Mouse (Mus musculus): ENCODE results near the gene Alpk3.

Gene Alpk3

DNA sequence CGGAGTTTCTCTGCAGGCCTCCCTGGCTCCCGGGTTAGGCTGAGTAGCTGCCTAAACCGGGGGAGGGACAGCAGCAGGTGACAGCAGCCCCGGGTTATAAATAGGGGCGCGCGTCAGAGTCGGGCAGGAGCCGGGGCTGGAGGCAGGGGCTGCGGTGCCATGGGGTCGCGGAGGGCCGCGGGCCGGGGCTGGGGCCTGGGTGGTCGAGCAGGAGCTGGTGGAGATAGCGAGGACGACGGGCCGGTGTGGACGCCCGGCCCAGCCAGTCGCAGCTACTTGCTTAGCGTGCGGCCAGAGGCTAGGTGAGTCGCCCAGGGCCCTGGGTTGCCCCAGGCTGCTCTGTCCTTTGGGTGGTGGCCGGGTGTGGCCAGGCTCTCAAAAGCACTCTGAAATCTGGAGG is at the start of gene Alpk3:
Alpk3 (plus strand) TSS at position 130 of the 400 bp plus-strand sequence.
- no peak for DNase-seq (ENCODE audit: low spot score)

DNA sequence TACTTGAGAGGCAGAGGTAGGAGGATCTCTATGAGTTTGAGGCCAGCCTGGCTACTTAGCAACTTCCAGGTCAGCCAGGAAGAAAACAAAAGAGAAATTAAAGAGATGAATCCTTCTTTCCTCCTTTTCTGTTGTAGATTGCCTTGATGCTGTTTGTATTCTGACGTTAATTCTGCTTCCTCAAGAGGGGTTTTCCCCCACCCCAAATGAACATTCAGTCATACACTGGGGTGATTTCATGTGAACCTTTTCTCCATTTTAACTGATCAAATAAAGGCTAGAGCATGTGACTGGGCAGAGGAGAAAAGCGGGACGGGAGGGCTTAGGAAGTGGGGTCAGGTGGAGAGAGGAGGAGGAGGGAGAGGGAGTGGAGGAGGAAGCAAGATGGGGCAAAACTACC is 49.1 kb upstream of the Alpk3 start:
- no peak for DNase-seq (ENCODE audit: low spot score)

DNA sequence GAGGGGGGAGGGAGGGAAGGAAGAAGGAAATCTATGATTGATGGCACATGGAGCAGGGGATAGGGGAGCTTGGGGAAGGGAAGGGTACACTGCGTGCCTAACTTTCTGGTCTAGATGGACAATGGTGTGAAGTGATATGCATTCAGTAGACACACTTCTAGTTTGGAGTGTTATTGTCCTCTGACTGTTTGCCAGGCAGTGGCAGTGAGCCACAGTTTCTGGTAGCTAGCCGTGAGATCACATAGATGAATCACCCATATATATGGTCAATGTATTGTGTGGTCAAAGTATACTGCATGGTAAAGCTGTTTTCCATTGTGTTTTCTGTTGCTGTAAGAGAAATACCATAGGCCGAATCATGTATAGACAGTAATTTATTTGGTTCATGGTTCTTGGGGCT is 45.8 kb upstream of the Alpk3 start:
- DNase-seq (ENCODE audit: low spot score): no peak

DNA sequence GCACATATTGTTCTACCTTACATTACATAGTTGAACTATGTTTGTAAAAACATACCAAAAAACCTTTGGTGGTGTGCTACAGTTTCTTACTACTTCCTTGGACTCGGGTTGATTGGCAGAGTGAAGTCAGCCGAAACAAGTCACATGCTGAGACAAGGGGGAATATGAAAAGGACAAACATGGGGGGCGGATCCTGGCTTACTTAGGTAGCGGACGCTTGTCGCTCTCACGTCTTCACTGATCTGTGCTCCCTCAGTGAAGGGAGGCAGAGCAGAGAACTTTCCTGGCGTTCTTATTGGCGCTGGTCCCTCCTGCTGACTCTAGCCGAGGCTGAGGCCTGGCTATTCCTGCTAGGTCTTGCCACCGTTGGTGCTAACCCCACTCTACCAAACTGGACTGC is 37.1 kb upstream of the Alpk3 start:
- DNase-seq (ENCODE audit: low spot score): no peak

DNA sequence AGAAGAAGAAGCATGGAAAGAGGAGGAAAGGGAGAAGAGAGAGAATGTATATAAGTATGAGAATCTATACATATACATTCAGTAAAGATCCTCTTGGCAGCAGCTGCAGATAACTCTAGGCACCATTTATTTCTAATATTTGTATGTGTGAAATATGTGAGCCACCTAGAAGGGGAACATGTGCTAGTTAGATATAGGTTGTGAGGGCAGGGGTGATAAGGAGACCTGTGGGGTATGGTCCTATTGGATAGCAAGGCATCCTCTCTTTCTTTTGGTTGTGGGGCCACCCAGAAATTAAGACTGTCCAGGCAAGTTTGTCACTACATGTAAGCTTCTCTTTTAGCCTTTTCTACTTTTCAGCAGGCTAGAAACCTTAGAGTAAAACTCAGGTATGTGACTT is 34.7 kb upstream of the Alpk3 start:
- DNase-seq (ENCODE audit: low spot score): no peak

DNA sequence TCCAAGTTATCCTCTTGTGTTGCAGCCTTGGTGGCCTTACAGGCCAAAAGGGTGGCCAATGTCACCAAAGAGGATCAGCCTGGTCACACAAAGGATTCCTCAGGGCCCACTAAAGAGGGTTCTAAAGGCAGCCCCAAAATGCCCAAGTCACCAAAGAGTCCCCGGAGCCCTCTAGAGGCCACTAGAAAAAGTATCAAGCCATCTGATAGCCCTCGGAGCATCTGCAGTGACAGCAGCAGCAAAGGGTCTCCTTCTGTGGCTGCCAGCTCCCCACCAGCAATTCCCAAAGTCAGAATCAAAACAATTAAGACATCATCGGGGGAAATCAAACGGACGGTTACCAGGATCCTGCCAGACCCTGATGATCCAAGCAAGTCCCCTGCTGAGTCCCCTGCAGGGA is 33.3 kb upstream of the Alpk3 start:
- no peak for DNase-seq (ENCODE audit: low spot score)

DNA sequence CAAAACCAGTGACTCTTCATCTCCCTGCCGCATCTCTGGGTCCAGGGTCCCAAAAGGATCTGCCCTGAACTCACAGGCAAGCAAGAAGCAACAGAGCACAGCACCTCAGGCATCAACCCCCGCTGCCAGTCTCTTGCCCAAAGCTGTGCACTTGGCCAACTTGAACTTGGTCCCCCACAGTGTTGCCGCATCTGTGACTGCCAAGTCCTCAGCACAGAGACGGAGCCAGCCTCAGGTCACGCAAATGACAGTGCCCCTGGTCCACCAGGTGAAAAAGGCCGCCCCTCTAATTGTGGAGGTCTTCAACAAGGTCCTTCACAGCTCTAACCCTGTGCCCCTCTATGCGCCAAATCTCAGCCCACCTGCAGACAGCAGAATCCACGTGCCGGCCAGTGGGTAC is 32.7 kb upstream of the Alpk3 start:
- DNase-seq (ENCODE audit: low spot score): no peak

DNA sequence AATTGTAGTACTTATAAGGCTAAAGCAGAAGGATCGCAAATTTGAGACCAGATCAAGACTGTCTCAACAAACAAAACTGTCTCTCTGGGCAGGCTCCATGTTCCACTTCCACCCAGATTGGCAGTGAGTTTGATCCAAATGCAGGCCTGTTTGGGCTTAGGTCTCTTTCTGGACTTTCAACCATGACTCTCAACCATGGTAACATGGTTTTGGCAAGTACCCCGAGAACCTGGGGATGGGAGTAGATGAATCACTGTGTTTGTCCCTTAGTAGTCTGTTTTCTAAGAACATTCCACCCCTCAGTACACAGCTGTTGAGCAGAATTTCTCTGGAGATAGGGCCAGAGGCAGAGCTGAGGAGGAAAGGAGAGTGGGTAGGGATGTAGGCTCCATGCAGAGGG is 31.6 kb upstream of the Alpk3 start:
- no peak for DNase-seq (ENCODE audit: low spot score)

DNA sequence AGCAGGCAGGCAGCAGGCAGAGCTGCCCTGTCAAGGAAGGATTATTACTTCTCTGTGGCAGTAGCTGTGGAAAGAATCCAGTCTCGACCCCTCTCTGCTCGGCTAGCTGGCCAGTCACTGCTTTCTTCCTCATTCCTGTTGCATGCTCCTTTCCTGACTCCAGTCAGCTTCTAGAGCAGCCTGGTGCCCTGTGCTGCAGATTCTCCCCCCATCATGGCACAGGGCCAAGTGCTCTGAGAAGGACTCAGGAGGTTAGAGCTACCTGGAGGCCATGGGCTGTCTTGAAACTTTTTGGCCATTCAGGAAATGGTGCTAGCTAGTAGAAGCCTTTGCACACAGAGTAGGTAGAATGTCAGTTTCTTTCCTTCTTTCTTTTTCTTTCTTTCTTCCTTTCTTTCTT is 17.7 kb upstream of the Alpk3 start:
- DNase-seq (ENCODE audit: low spot score): no peak

DNA sequence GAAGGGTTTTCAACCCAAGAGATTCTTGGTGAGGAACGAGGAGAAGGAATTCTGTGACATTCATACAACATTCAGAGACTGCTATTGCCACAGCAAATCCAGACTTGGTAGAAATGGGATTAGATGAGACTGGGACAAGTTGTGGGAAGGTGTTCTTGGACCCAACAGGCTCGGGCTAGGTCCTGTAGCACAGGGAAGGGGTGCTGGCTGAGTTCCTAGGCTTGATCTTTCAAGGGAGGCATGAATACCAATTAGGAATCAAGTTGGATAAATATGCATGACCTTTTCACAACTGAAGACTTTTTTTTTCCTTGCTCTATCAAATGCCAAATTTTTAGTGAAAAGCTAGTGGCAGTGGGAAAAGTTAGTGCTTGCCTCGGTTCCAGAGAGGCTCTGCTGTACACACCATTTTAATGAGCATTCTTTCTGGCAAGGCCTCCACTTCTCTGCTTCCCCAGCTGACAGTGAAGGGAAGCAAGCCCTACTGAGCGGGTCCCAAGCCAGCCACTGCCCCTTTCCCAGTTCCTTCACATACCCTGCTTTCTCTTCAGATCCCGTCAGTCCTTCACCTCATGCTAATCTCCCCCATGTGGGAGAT is 14.3 kb upstream of the Alpk3 start:
- DNase-seq (ENCODE audit: low spot score): no peak

DNA sequence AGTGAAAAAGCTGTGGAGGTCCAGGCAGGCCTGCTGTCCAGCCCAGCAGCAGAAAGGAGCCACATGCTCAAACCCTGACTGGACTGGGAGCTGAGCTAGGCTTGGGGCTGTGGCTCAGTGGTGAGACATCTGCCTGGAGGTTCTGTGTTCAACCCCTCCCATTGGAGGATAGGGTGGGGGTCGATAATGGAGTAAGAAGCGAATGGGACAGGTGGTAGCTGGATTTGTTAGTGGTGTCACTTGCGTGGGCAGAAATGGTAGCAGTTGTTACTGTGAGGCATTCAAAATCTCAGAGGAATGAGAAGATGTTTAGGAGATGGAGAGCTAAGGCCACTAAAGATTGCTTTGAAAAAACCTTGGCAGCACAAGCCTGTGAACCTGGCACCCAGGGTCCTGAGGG is 9.6 kb upstream of the Alpk3 start:
- DNase-seq (ENCODE audit: low spot score): no peak

DNA sequence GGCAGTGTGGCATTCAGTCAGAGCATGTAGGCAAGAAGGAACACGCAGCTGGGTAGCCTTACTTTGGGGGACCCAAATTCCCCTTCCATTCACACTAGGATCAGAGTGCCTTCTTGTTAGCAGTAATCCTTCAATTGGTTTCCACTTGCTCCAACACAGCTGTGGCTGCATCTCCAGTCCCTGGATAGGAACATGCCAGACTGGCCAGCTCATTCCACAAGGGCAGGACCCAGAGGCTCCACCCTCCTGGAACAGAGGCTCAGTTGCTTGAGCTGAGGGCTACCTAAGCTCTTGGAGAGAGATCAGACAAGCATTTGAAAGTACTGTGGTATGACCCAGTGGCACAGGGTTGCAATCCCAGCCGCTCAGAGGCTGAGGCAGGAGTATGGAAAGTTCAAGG is 8.9 kb upstream of the Alpk3 start:
- DNase-seq (ENCODE audit: low spot score): no peak

DNA sequence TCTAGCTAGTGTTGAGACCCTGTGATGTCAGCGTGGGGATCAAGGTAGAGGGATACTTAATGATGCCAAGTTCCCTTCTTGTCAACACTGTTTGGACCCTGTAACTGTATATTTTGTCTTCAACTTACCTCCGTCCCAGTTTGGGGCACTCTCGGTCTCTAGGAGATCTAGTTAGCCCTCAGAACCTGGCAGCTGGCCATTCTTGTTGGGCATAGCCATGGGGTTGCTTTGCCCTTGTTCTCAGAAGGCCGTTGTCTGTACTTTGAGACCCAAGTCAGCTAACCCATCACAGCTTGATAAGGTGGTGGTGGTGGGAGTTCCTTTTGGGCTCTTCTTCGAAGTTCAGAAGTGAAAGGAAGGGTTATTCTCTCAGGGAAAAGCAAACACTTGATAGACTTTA is 7.4 kb upstream of the Alpk3 start:
- no peak for DNase-seq (ENCODE audit: low spot score)

DNA sequence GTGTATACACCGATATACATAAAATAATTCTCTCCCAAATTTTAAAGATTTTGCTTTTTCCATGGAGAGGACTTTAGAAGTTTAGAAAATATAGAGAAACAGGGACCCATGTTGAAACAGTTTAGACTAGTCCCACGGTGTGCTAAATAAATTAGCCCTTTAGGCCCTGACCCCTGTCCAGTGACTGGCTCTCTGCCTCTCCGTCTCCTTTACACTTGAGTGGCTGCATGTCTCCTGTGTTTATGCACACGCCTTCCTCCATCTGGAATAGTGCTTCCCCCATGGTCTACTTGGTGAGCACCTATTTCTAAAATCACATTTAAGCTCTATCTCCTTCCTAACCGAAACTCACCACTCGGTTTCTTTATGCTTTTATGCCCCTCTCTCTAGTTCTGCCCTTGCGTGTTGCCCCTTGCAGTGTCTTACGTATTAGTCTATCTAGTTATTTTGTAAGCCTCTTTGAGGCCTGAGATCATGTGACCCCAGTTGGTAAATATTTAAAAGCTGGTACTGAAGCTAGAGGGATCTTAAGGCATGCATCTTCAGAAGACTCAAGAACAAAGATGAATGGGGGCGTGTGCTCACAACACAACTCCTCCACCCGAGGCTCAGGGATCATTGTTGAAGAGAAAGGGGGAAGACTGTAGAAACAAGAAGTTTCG is 1.6 kb upstream of the Alpk3 start:
- DNase-seq (ENCODE audit: low spot score): no peak

DNA sequence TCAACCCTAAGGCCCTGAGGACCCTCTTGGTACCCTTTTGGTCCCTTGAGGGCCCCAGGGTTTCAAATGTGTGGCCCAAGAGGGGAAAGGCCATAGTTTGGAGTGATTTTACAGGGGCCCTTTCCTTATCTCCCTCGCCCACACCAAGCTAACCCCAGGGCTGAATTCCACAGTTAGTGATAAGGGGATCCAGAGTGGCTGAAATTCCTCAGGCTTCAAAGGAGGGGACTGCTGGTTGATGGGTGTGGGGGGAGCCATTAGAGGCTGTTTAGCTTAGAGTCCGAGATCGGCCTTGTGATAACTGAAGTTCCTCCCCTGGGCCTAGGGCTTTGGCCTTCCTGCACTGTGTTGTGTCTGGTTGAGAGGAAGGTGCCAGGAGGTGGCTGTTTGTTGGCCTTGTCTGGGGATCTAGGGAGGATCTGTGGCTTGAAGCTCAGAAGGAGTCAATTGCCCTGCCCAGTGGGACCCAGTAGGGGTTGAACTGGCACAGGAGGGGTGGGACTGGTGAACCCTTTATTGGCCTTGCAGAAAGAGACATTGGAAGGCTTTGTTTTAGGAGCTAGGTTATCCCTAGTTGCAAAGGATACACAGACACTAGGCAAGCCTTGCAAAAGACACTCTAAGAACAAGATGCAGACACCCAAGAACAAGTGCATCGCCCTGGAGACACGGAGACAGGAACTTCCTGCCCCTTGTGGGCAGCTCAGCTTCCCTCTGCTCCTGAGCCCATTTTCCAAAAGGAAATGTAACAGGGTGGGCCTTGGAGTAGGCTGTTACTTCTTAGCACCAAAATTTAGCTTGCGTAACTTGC is 706 bp downstream of the Alpk3 start:
- peak; percentile 45 for DNase-seq (ENCODE audit: low spot score)

DNA sequence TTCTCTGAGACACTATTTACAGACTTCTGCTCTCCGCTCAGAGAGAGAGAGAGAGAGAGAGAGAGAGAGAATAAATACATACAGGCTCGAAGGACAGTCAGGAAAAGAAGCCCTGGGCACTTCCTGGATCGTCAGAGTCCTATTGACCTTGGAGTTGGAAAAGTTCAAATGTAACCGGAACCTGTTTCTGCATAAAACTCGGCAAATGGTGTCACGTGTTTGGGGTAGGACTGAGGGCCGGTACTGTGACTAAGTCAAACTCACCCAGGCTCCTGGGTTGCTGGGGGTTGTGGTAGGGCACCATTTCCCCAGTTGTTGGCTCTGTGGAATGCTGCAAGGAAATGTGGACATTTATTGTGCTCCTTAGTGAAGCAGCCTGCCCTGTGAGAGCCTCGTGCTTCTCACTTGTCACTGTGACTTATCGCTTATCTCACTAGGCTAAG is 1.3 kb downstream of the Alpk3 start:
- DNase-seq (ENCODE audit: low spot score): no peak

DNA sequence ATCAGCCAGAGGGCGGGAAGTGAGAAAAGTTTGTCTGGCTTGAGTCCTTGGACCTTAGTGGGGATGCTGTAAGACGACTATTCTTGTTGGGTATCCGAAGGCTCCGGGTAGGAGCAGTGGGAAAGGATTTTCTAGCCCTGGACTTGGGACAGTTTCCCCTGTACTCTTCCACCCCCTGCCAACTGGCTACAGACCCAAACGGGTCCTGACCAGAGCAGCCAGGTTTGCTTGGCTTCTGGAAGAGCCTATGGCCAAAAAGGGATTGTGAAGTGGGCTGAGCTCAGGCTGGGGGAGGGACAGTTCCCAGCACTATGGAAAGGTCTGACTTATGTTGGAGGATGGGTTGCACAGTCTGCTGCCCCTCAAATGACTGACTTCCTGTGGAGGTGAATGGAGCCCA is 2.0 kb downstream of the Alpk3 start:
- DNase-seq (ENCODE audit: low spot score): no peak

DNA sequence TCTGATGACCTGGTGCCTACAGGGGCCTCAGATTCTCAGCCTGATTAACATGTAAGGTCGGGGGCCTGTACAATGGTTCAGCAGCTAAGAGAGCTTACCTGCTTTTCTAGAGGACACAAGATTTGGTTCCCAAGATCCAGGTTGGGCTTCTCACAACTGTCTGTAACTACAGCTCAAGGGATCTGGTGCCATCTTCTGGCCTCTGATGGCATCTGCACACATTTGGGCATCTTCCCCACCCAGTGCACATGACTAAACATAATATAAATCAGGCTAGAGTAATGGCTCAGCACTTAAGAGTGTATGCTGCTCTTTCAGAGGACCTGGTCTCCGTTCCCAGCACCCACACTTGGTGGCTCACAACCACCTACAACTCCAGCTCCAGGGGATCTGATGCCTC is 3.5 kb downstream of the Alpk3 start:
- DNase-seq (ENCODE audit: low spot score): peak; percentile 60

DNA sequence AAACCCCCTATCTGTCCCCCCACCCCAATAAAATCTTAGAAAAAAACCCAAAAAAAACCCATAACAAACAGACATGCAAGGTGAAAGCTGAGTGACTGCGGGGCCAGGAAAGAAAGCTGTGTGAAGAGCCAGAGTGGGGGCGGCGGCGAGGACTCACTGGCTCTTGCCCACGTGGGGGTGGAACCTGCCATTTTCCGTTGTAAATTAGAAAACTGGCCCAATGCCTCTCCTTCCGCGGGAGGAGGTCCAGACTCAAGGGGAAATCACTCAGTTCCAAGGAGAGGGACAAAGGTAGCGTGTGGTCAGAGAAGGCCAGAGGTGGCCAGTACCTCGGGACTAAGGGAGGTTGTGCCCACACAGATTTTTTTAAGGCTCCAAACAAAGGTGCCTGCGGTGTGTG is 4.5 kb downstream of the Alpk3 start:
- no peak for DNase-seq (ENCODE audit: low spot score)

DNA sequence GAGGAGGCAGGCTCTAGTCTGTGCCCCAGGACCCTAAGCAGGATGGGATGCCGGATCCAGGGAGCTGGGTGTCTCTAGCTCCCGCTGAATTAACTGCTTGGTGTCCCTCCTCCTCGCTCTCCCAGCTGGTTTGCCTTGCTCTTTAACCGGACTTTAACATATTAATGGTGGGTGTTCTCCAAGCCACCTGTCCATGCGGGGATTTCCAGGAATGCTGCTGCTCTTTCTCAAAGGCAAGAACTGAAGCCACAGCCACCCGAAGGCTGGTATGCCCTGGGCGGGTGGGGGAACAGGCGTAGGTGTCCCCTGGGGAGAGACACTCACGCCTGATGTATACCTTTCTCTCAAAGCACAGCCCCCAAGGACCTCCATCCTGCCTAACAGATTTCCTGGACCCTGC is 5.9 kb downstream of the Alpk3 start:
- DNase-seq (ENCODE audit: low spot score): no peak

DNA sequence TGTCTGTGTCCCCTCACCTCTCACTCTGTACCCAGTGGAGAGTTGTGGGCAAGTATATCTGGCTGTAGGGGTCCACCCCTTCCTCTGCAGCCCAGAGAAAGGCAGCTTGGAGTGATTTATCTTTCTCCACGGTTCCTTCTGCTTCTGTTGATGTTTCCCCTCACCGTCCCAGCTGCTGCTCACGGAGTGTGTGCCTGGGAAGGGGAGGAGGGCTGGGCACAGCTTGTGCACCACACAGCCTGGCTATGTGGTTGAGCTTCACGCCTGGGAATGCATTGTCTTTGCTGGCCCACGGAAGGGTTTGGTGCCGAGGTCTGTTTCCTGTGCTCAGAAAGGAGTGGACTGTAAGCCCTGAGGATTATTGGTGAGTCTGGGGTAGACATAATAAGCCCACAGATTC is 9.3 kb downstream of the Alpk3 start:
- DNase-seq (ENCODE audit: low spot score): peak; percentile 38

DNA sequence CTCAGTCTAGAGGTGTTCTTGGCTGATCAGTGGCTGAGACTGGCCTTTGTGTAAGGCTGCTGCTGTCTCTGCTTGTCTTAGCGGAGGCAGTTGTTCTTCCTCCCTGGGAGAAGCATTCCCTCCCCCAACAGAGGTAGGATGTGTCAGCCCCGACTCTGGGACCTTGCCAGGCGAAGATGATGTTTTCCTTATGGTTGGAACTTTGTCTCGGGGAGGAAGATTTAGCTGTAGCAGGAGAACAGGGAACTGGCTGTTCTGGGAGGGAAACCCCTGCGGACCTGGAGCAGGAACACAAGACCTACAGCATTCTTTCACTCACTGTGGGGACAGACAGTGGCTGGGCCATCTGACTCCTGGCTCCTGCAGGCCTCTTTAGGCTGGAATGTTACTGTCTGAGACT is 15.1 kb downstream of the Alpk3 start:
- no peak for DNase-seq (ENCODE audit: low spot score)

DNA sequence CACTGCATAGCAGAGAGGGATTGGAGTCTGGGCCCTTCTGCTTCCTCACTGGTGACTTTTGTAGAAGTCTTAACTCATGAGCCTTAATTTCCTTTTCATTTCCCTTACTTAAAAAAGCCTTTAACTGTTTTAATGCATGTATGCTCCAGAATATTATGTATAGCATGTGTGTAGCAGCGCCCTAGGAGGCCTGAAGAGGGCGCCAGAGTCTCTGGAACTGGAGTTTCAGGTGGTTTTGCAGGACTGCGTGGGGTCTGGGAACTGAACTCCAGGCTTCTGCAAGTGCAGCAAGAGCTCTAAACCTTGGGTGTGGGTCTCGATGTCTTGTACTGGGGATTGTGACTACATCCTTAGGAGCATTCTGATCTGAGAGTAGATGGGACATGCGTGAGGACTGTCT is 15.9 kb downstream of the Alpk3 start:
- DNase-seq (ENCODE audit: low spot score): no peak

DNA sequence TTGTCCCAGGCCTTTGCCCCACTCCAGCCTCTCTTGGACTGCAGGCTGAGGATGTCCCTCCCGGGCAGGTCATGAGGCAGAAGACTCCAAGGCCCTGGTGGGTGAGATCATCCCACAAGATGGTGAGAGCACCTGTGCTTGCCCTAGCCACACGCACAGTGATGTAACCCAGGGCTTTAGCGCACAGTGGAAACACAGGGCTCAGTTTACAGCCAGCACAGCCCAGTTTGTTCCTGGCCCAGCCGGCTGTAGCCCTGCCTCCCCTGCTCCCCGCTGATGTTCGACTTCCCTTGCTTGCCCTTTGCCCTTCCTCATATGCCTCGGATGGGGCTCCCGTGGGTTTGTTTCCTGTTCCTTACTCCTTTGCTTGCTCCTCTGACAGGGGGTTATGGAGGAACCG is 17.1 kb downstream of the Alpk3 start:
- DNase-seq (ENCODE audit: low spot score): peak; percentile 60

Measured in embryo, embryonic 10.5 days (tissue).